Mouse (Mus musculus) forebrain, embryonic 13.5 days (tissue): Measurements from ENCODE around the gene Bcl9l. TPM values are rescaled to one million over a fixed set of nuclear protein-coding genes. Genes with fewer than 3 reads are reported as not detected.
"Not testable (repeated sequence)": the region's sequence is repeated elsewhere in the genome, so short reads cannot be mapped to it uniquely, and the experiment has no call there.

Experiments
- ATAC-seq: fragments of 200-750 bp; cut with Nextera tagmentation; 2 replicates; pipeline ENCODE4 v1.8.0; 2017
- H3K27ac ChIP-seq: fragments of 300-500 bp; sonication (generic); 2 replicates; pipeline ENCODE4 v1.5.1; 2015; ENCODE audit warnings: inconsistent platforms, mild to moderate bottlenecking, moderate library complexity
- H3K27me3 ChIP-seq: fragments of 300-500 bp; sonication (generic); 2 replicates; pipeline ENCODE4 v1.6.1; 2015; ENCODE audit warnings: mild to moderate bottlenecking, inconsistent platforms
- H3K36me3 ChIP-seq: fragments of 300-500 bp; sonication (generic); 2 replicates; pipeline ENCODE4 v1.6.1; 2015; ENCODE audit warnings: mild to moderate bottlenecking, inconsistent platforms; ENCODE audit not compliant: poor library complexity, severe bottlenecking
- H3K4me1 ChIP-seq: fragments of 300-500 bp; sonication (generic); 2 replicates; pipeline ENCODE4 v1.6.1; 2015; ENCODE audit warnings: inconsistent platforms
- H3K4me2 ChIP-seq: fragments of 300-500 bp; sonication (generic); 2 replicates; pipeline ENCODE4 v1.6.1; 2015; ENCODE audit warnings: inconsistent platforms, mild to moderate bottlenecking, moderate library complexity
- H3K4me3 ChIP-seq: fragments of 300-500 bp; sonication (generic); 2 replicates; pipeline ENCODE4 v1.5.1; 2015; ENCODE audit warnings: mild to moderate bottlenecking, inconsistent platforms
- H3K9ac ChIP-seq: fragments of 300-500 bp; sonication (generic); 2 replicates; pipeline ENCODE4 v1.6.1; 2015; ENCODE audit warnings: mild to moderate bottlenecking, inconsistent platforms
- H3K9me3 ChIP-seq: fragments of 300-500 bp; sonication (generic); replicated peaks from 2 replicates; pipeline ENCODE4 v1.6.1; 2016; ENCODE audit warnings: inconsistent platforms
- WGBS: fragments of 180-500 bp; shearing (Covaris S2); methylation state at CpG from one replicate; pipeline ENCODE4 v1.1.7; 2015; 5-methylcytosine and 5-hydroxymethylcytosine counted together
- polyA plus RNA-seq: library from polyadenylated mRNA; unstranded; fragments of >200 nt; fragmentation: Nextera tagmentation; extraction: Ambion mirVana; gene quantifications from 2 replicates; pipeline ENCODE4 v1.2.1, GENCODE M21; 2015

Bcl9l gene
- 8.6 and 9.1 TPM in 2 replicates for polyA plus RNA-seq

DNA sequence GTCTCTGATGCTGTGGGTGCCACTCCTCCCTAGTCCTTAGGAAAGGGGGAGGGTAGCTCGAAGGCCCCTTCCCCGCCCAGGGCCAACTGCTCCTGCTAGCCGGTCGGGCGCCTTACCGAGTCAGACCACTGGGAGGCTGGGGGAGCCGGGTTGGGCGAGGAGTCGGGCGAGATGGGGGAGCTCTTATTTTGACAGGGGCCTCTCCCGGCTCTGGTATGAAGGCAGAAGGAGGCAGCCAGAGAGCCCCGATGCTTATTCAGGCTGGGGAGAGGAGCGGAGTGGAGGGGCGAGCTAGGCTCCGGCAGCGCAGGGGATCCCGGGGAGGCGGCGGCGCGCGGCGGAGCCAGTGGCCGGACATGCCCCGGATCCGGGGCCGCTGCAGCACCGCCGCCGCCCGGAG, at the start of gene Bcl9l:
Bcl9l (plus strand) TSS at position 274 of the 400 bp plus-strand sequence.
- Histone ChIP-seq H3K9me3 (no peaks in the 10 kb centered on the region), H3K9ac (peak within 1 kb of the TSS; percentile 99), H3K27ac (peak within 1 kb of the TSS; percentile 99), H3K36me3 (no peaks in the 10 kb centered on the region), H3K27me3 (no peaks in the 10 kb centered on the region), H3K4me3 (peak within 1 kb of the TSS; percentile 99), H3K4me1 (peaks cover 66% of the 10 kb centered on the region), H3K4me2 (peak within 1 kb of the TSS; percentile 99)
- WGBS = 0% methylated on average over 21 of the region's 31 CpGs
- peak; percentile 78 for ATAC-seq

DNA sequence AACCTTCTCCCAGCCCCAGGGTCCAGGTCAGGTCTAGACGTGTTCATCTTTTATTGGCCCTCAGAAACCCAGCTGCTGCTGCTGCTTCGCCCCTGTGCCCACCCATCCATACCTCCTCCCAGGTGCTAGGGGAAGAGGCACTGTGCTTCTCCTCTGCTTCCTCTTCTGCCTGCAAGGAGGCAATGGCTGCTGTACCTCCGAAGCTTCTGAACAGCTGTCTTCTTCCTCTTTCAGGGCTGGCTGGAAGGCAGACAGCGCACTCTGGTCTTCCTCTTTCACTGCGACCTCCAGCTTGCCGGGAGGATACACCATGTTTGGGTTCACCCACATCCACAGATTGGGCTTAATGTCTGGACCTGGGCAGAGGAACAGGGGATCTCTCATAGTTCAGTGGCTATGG, 46.9 kb upstream of the Bcl9l start:
- H3K9me3 ChIP-seq = no peaks in the 10 kb centered on the region
- 0 out of 2 replicates have a peak overlapping the region, but pooled peaks have one; percentile 27 for H3K9ac ChIP-seq
- 84% methylated on average over 6 of the region's 6 CpGs for WGBS
- H3K27ac ChIP-seq = no peak overlapping the region
- H3K36me3 ChIP-seq = no peaks in the 10 kb centered on the region
- no peak overlapping the region for H3K4me3 ChIP-seq
- H3K27me3 ChIP-seq = no peaks in the 10 kb centered on the region
- no peak for ATAC-seq
- no peak overlapping the region for H3K4me2 ChIP-seq
- H3K4me1 ChIP-seq = 0 out of 2 replicates have a peak, but pooled peaks cover 3% of the 10 kb centered on the region

GRCm38 (mm10) chr9:44440961-44441360, 41.7 kb upstream of the Bcl9l start, which contains the start of gene Foxr1:
TSS of gene Foxr1 (minus strand) at chr9:44441136.
- Histone ChIP-seq H3K4me3 (no peak within 1 kb of the TSS), H3K4me2 (no peak within 1 kb of the TSS), H3K27ac (no peak within 1 kb of the TSS), H3K36me3 (no peaks in the 10 kb centered on the region), H3K4me1 (no peaks in the 10 kb centered on the region), H3K27me3 (no peaks in the 10 kb centered on the region), H3K9me3 (no peaks in the 10 kb centered on the region), H3K9ac (no peak within 1 kb of the TSS)
- 83% methylated on average over 19 of the region's 19 CpGs for WGBS
- ATAC-seq = no peak

DNA sequence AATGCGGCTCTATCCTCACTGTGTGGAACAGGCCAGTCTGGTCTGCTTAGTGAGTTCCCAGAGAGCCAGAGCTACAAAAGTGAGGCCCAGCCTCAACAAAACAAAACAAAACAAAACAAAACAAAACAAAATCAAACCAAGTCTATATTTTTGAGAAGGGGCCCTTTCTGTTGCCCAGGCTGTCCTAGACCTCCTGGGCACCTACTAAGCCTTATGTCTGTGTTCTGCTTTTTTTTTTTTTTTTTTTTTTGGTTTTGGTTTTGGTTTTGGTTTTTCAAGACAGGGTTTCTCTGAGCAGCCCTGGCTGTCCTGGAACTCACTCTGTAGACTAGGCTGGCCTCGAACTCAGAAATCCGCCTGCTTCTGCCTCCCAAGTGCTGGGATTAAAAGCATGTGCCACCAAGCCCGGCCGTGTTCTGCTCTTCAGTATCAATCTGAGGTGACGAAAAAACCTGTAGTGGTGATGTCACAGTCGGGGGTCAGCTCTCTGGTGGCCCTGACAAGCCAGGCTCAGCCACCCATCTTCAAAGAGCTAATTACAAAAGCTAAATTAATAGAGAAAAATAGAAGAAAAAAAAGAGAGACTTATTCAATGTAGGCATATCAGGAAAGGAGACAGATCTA, 38.1 kb upstream of the Bcl9l start:
- not testable (repeated sequence) for H3K4me3 ChIP-seq, H3K27ac ChIP-seq, H3K9me3 ChIP-seq, H3K27me3 ChIP-seq, H3K36me3 ChIP-seq, H3K4me1 ChIP-seq, ATAC-seq, H3K4me2 ChIP-seq, H3K9ac ChIP-seq
- 80% methylated on average over 7 of the region's 7 CpGs for WGBS

- H3K9ac ChIP-seq = no peak overlapping the region
- H3K9me3 ChIP-seq = no peaks in the 10 kb centered on the region
- peaks cover 8% of the 10 kb centered on the region; the same call in 1 of the 2 replicates for H3K4me1 ChIP-seq
- no peak for ATAC-seq
- H3K27me3 ChIP-seq = peaks cover 14% of the 10 kb centered on the region
- H3K4me3 ChIP-seq = no peak overlapping the region
- H3K27ac ChIP-seq = no peak overlapping the region
- H3K4me2 ChIP-seq = no peak overlapping the region
- no peaks in the 10 kb centered on the region for H3K36me3 ChIP-seq
Observed at GRCm38 (mm10) chr9:44450387-44450786, 32.2 kb upstream of the Bcl9l start.

- WGBS = 12% methylated on average over 14 of the region's 14 CpGs
Observed at GRCm38 (mm10) chr9:44454132-44454890, 28.3 kb upstream of the Bcl9l start.

DNA sequence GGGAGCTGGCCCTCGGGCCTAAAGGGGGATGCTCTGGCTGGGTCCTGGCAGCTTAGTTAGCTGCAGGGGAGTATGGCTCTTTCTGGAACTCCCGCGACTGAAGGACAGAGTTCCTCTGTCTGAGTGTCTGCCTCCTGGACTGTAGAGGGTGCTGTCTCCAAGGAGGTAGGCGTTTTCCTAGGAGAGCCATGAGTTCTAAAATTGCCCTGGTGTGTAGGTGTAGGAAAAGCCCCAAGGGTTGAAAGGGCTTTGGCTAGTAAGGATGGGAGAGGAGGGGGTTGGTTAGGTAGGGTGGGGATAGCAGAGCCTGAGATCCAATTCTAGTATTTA, 27.8 kb upstream of the Bcl9l start, which contains the start of gene Upk2:
Upk2 (minus strand) TSS at position 86 of the 330 bp plus-strand sequence.
- Histone ChIP-seq H3K4me1 (peaks cover 40% of the 10 kb centered on the region), H3K9me3 (no peaks in the 10 kb centered on the region), H3K9ac (peak within 1 kb of the TSS; percentile 22; the same call in 1 of the 2 replicates), H3K36me3 (no peaks in the 10 kb centered on the region), H3K4me2 (no peak within 1 kb of the TSS), H3K27ac (0 out of 2 replicates have a peak within 1 kb of the TSS, but pooled peaks have one; percentile 1), H3K4me3 (no peak within 1 kb of the TSS), H3K27me3 (peaks cover 14% of the 10 kb centered on the region)
- WGBS = 16% methylated on average over 4 of the region's 4 CpGs
- ATAC-seq = no peak

More at GRCm38 (mm10) chr9:44454132-44454890, 28.3 kb upstream of the Bcl9l start:
- ATAC-seq = peak; percentile 74
- H3K4me1 ChIP-seq = peaks cover 40% of the 10 kb centered on the region
- peaks cover 14% of the 10 kb centered on the region for H3K27me3 ChIP-seq
- H3K9me3 ChIP-seq = no peaks in the 10 kb centered on the region
- H3K9ac ChIP-seq = no peak overlapping the region
- H3K27ac ChIP-seq = no peak overlapping the region
- H3K4me2 ChIP-seq = no peak overlapping the region
- H3K4me3 ChIP-seq = no peak overlapping the region
- H3K36me3 ChIP-seq = no peaks in the 10 kb centered on the region

GRCm38 (mm10) chr9:44457035-44457742, 25.4 kb upstream of the Bcl9l start:
- WGBS = 1% methylated on average over 11 of the region's 11 CpGs

GRCm38 (mm10) chr9:44461950-44462349, 20.7 kb upstream of the Bcl9l start:
- Histone ChIP-seq H3K27ac (no peak overlapping the region), H3K4me1 (peaks cover 16% of the 10 kb centered on the region), H3K4me3 (no peak overlapping the region), H3K4me2 (no peak overlapping the region), H3K9ac (no peak overlapping the region), H3K9me3 (no peaks in the 10 kb centered on the region), H3K36me3 (no peaks in the 10 kb centered on the region), H3K27me3 (no peaks in the 10 kb centered on the region)
- WGBS = 83% methylated on average over 5 of the region's 5 CpGs
- ATAC-seq = no peak

More at GRCm38 (mm10) chr9:44457035-44457742, 25.4 kb upstream of the Bcl9l start:
- Histone ChIP-seq H3K36me3 (no peaks in the 10 kb centered on the region), H3K9me3 (no peaks in the 10 kb centered on the region), H3K9ac (peak overlapping the region; percentile 54), H3K4me3 (peak overlapping the region; percentile 16; the same call in 1 of the 2 replicates), H3K4me1 (peaks cover 40% of the 10 kb centered on the region), H3K27ac (peak overlapping the region; percentile 94), H3K27me3 (peaks cover 14% of the 10 kb centered on the region), H3K4me2 (peak overlapping the region; percentile 55)
- ATAC-seq = peak; percentile 97

DNA sequence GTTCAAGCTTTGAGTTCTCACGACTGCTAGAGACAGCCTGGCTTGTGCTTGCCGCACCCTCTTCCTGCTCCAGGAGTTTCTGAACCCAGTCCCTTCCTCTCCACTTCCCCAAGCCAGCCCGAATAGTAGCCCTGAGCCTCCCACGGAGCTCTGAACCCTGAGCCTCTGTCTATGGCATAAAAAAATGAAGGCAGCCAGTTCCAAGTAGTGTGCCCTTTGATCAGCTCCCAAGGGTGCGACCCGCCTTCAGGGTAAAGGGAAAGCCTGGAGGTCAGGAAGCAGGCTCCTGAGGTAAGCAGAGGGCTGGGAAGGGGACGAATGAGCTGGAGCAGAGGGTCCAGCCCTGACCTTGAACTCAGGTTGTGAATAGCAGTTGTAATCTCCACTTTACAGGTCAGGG, 14.4 kb upstream of the Bcl9l start:
- H3K4me3 ChIP-seq = no peak overlapping the region
- no peaks in the 10 kb centered on the region for H3K9me3 ChIP-seq
- H3K4me1 ChIP-seq = no peaks in the 10 kb centered on the region
- no peaks in the 10 kb centered on the region for H3K36me3 ChIP-seq
- H3K9ac ChIP-seq = no peak overlapping the region
- H3K4me2 ChIP-seq = no peak overlapping the region
- ATAC-seq = no peak
- H3K27ac ChIP-seq = no peak overlapping the region
- H3K27me3 ChIP-seq = no peaks in the 10 kb centered on the region
- 68% methylated on average over 7 of the region's 7 CpGs for WGBS

- Histone ChIP-seq H3K27ac (no peak overlapping the region), H3K9ac (no peak overlapping the region), H3K4me2 (no peak overlapping the region), H3K9me3 (no peaks in the 10 kb centered on the region), H3K4me3 (no peak overlapping the region), H3K27me3 (no peaks in the 10 kb centered on the region), H3K36me3 (no peaks in the 10 kb centered on the region), H3K4me1 (no peaks in the 10 kb centered on the region)
- WGBS = 53% methylated on average over 2 of the region's 2 CpGs
- no peak for ATAC-seq
Observed at GRCm38 (mm10) chr9:44468800-44469199, 13.8 kb upstream of the Bcl9l start.

GRCm38 (mm10) chr9:44473184-44473583, 9.4 kb upstream of the Bcl9l start:
- WGBS = 70% methylated on average over 3 of the region's 3 CpGs
- Histone ChIP-seq H3K36me3 (no peaks in the 10 kb centered on the region), H3K9ac (no peak overlapping the region), H3K4me2 (no peak overlapping the region), H3K4me1 (peaks cover 11% of the 10 kb centered on the region), H3K4me3 (no peak overlapping the region), H3K27me3 (no peaks in the 10 kb centered on the region), H3K9me3 (no peaks in the 10 kb centered on the region), H3K27ac (no peak overlapping the region)
- ATAC-seq = no peak
